Mouse (Mus musculus) stomach, embryonic 14.5 days (tissue): ENCODE measurements around the gene 2310034G01Rik. TPM values are rescaled to one million over a fixed set of nuclear protein-coding genes. Genes with fewer than 3 reads are reported as not detected.
A peak's percentile ranks its signal among the peaks of the same experiment; 100 is the strongest.

ENCODE experiments used
- ATAC-seq: fragments of 200-750 bp; cut with Nextera tagmentation; 2 replicates; pipeline ENCODE4 v1.8.0; 2017; ENCODE audit warnings: low read depth, moderate TSS enrichment; ENCODE audit not compliant: insufficient number of reproducible peaks, insufficient read depth, low FRiP score
- H3K27ac ChIP-seq: fragments of 300-500 bp; sonication (generic); 2 replicates; pipeline ENCODE4 v1.5.1; 2014; ENCODE audit warnings: mild to moderate bottlenecking, low read length, moderate library complexity, mixed read lengths
- H3K27me3 ChIP-seq: fragments of 300-500 bp; sonication (generic); 2 replicates; pipeline ENCODE4 v1.6.1; 2014; ENCODE audit warnings: low read length, control low read depth, mixed read lengths; ENCODE audit not compliant: control insufficient read depth, insufficient read depth
- H3K36me3 ChIP-seq: fragments of 300-500 bp; sonication (generic); 2 replicates; pipeline ENCODE4 v1.6.1; 2014; ENCODE audit warnings: mild to moderate bottlenecking, control low read depth, low read length, moderate library complexity, mixed read lengths; ENCODE audit not compliant: control insufficient read depth, insufficient read depth
- H3K4me1 ChIP-seq: fragments of 300-500 bp; sonication (generic); 2 replicates; pipeline ENCODE4 v1.6.1; 2014; ENCODE audit warnings: low read length, control low read depth, mixed read lengths; ENCODE audit not compliant: control insufficient read depth, insufficient read depth
- H3K4me2 ChIP-seq: fragments of 300-500 bp; sonication (generic); replicated peaks from 2 replicates; pipeline ENCODE4 v1.6.1; 2014; ENCODE audit warnings: low read depth, low read length, control low read depth
- H3K4me3 ChIP-seq: fragments of 300-500 bp; sonication (generic); 2 replicates; pipeline ENCODE4 v1.5.1; 2014; ENCODE audit warnings: low read depth, low read length, control low read depth
- H3K9ac ChIP-seq: fragments of 300-500 bp; sonication (generic); replicated peaks from 2 replicates; pipeline ENCODE4 v1.6.1; 2014; ENCODE audit warnings: low read depth, mild to moderate bottlenecking, control low read depth, low read length, moderate library complexity, mixed read lengths
- H3K9me3 ChIP-seq: fragments of 300-500 bp; sonication (generic); 2 replicates; pipeline ENCODE4 v1.6.1; 2016; ENCODE audit warnings: low read depth, low read length, control low read depth; ENCODE audit not compliant: control insufficient read depth
- WGBS: fragments of 180-500 bp; shearing (Covaris S2); extraction: QIAGEN DNeasy Blood & Tissue Kit; methylation state at CpG from one replicate; pipeline ENCODE4 v1.1.7; 2014; 5-methylcytosine and 5-hydroxymethylcytosine counted together
- polyA plus RNA-seq: library from polyadenylated mRNA; unstranded; fragments of >200 nt; fragmentation: Nextera tagmentation; extraction: Ambion mirVana; gene quantifications from 2 replicates; pipeline ENCODE4 v1.2.1, GENCODE M21; 2014

2310034G01Rik gene
- polyA plus RNA-seq, 1 experiment from 2014 or later = 2.1 TPM

- H3K27ac ChIP-seq = no peak overlapping the region
- H3K4me2 ChIP-seq = no peak overlapping the region
- peaks cover 31% of the 10 kb centered on the region for H3K36me3 ChIP-seq
- H3K27me3 ChIP-seq = no peaks in the 10 kb centered on the region
- H3K9ac ChIP-seq = no peak overlapping the region
- ATAC-seq = no peak
- H3K4me3 ChIP-seq = no peak overlapping the region
- WGBS = 93% methylated on average over 21 of the region's 21 CpGs
- H3K9me3 ChIP-seq = no peaks in the 10 kb centered on the region
- peaks cover 40% of the 10 kb centered on the region for H3K4me1 ChIP-seq
Observed at GRCm38 (mm10) chr19:46312566-46312965, 37.5 kb downstream of the 2310034G01Rik start.

- H3K27ac ChIP-seq = no peak overlapping the region
- 81% methylated on average over 9 of the region's 9 CpGs for WGBS
- H3K4me2 ChIP-seq = no peak overlapping the region
- no peak for ATAC-seq
- H3K9me3 ChIP-seq = no peaks in the 10 kb centered on the region
- H3K36me3 ChIP-seq = peaks cover 36% of the 10 kb centered on the region
- H3K4me1 ChIP-seq = peaks cover 32% of the 10 kb centered on the region
- no peak overlapping the region for H3K9ac ChIP-seq
- H3K4me3 ChIP-seq = no peak overlapping the region
- no peaks in the 10 kb centered on the region for H3K27me3 ChIP-seq
Observed at GRCm38 (mm10) chr19:46311341-46311740, 38.8 kb downstream of the 2310034G01Rik start.

GRCm38 (mm10) chr19:46310312-46310865 is 39.7 kb downstream of the 2310034G01Rik start:
- 92% methylated on average over 12 of the region's 12 CpGs for WGBS
- Histone ChIP-seq H3K9ac (no peak overlapping the region), H3K36me3 (peaks cover 36% of the 10 kb centered on the region), H3K4me1 (peaks cover 28% of the 10 kb centered on the region), H3K4me2 (no peak overlapping the region), H3K9me3 (no peaks in the 10 kb centered on the region), H3K27ac (no peak overlapping the region), H3K27me3 (no peaks in the 10 kb centered on the region), H3K4me3 (no peak overlapping the region)
- ATAC-seq = no peak

GRCm38 (mm10) chr19:46309651-46310305 is 40.3 kb downstream of the 2310034G01Rik start:
- Histone ChIP-seq H3K9ac (no peak overlapping the region), H3K4me2 (no peak overlapping the region), H3K36me3 (peaks cover 36% of the 10 kb centered on the region), H3K4me1 (peaks cover 23% of the 10 kb centered on the region; the same call in 1 of the 2 replicates), H3K27ac (no peak overlapping the region), H3K27me3 (no peaks in the 10 kb centered on the region), H3K9me3 (no peaks in the 10 kb centered on the region), H3K4me3 (no peak overlapping the region)
- ATAC-seq = no peak
- WGBS = 73% methylated on average over 21 of the region's 21 CpGs

GRCm38 (mm10) chr19:46308706-46309435 is 41.2 kb downstream of the 2310034G01Rik start:
- WGBS = 3% methylated on average over 46 of the region's 47 CpGs
- H3K27ac ChIP-seq = no peak overlapping the region
- H3K4me3 ChIP-seq = peak overlapping the region; percentile 31
- peaks cover 15% of the 10 kb centered on the region; the same call in 1 of the 2 replicates for H3K4me1 ChIP-seq
- peak overlapping the region; percentile 66 for H3K4me2 ChIP-seq
- ATAC-seq = 0 out of 2 replicates have a peak, but pooled peaks have one; percentile 5
- peaks cover 36% of the 10 kb centered on the region for H3K36me3 ChIP-seq
- no peaks in the 10 kb centered on the region for H3K27me3 ChIP-seq
- peak overlapping the region; percentile 28; the same call in 1 of the 2 replicates for H3K9ac ChIP-seq
- H3K9me3 ChIP-seq = no peaks in the 10 kb centered on the region

- Histone ChIP-seq H3K27me3 (no peaks in the 10 kb centered on the region), H3K4me1 (peaks cover 18% of the 10 kb centered on the region; the same call in 1 of the 2 replicates), H3K4me2 (peak overlapping the region; percentile 66; the same call in 1 of the 2 replicates), H3K36me3 (peaks cover 36% of the 10 kb centered on the region), H3K9ac (no peak overlapping the region), H3K9me3 (no peaks in the 10 kb centered on the region), H3K4me3 (no peak overlapping the region), H3K27ac (no peak overlapping the region)
- ATAC-seq = no peak
- WGBS = 70% methylated on average over 16 of the region's 16 CpGs
Observed at GRCm38 (mm10) chr19:46308303-46308702, 41.8 kb downstream of the 2310034G01Rik start.

- Histone ChIP-seq H3K27ac (no peak overlapping the region), H3K36me3 (peaks cover 36% of the 10 kb centered on the region), H3K4me2 (no peak overlapping the region), H3K27me3 (no peaks in the 10 kb centered on the region), H3K9me3 (no peaks in the 10 kb centered on the region), H3K4me3 (no peak overlapping the region), H3K9ac (0 out of 2 replicates have a peak overlapping the region, but pooled peaks have one; percentile 10), H3K4me1 (peaks cover 18% of the 10 kb centered on the region; the same call in 1 of the 2 replicates)
- WGBS = 80% methylated on average over 16 of the region's 16 CpGs
- ATAC-seq = no peak
Observed at GRCm38 (mm10) chr19:46307781-46308180, 42.3 kb downstream of the 2310034G01Rik start.

- no peak overlapping the region for H3K4me2 ChIP-seq
- WGBS = 94% methylated on average over 9 of the region's 9 CpGs
Observed at GRCm38 (mm10) chr19:46306751-46307289, 43.3 kb downstream of the 2310034G01Rik start.

More at GRCm38 (mm10) chr19:46306751-46307289, 43.3 kb downstream of the 2310034G01Rik start:
- Histone ChIP-seq H3K9me3 (no peaks in the 10 kb centered on the region), H3K27ac (no peak overlapping the region), H3K4me1 (peaks cover 18% of the 10 kb centered on the region; the same call in 1 of the 2 replicates), H3K36me3 (peaks cover 33% of the 10 kb centered on the region), H3K9ac (no peak overlapping the region), H3K4me3 (no peak overlapping the region), H3K27me3 (no peaks in the 10 kb centered on the region)
- no peak for ATAC-seq
